Mouse (Mus musculus) megakaryocyte progenitor cell, adult 5-6 weeks (primary cell): ENCODE results near the gene Saysd1. TPM values are rescaled to one million over a fixed set of nuclear protein-coding genes. Genes with fewer than 3 reads are reported as not detected.

Experiments
- ATAC-seq: replicated peaks from 2 replicates; pipeline ENCODE4 v1.8.0; 2016; ENCODE audit warnings: mild to moderate bottlenecking, moderate TSS enrichment, inconsistent platforms; ENCODE audit not compliant: poor library complexity
- total RNA-seq, 2 experiments: library from RNA; stranded (forward) in 1 of 2; stranded (reverse) in 1 of 2; fragments of 157-497, 149-512 nt in 1 of 2; fragments of 200-1000 nt in 1 of 2; gene quantifications; 2 replicates each; pipeline versions ENCODE4 v1.2.3 to v1.2.4; 2015 to 2017

Gene Saysd1
- total RNA-seq, 2 experiments from 2014 or later, result 0.62 to 3.4 TPM

GRCm38 (mm10) chr14:20113189-20113961 lies 25.0 kb downstream of the Saysd1 start:
- ATAC-seq, result no peak

- no peak for ATAC-seq
These were observed 26.1 kb downstream of the Saysd1 start for GRCm38 (mm10) chr14:20112218-20112617.

GRCm38 (mm10) chr14:20110945-20111344 lies 27.4 kb downstream of the Saysd1 start:
- no peak for ATAC-seq

- no peak for ATAC-seq
These were observed 32.1 kb downstream of the Saysd1 start for GRCm38 (mm10) chr14:20106271-20106670.

GRCm38 (mm10) chr14:20103207-20103606 lies 35.1 kb downstream of the Saysd1 start:
- no peak for ATAC-seq

- ATAC-seq, result no peak
These were observed 40.3 kb downstream of the Saysd1 start for GRCm38 (mm10) chr14:20098061-20098460.

GRCm38 (mm10) chr14:20094942-20095341 lies 43.4 kb downstream of the Saysd1 start:
- ATAC-seq, result no peak

- ATAC-seq, result peak; percentile 76
These were observed 44.8 kb downstream of the Saysd1 start for GRCm38 (mm10) chr14:20093493-20093892.

GRCm38 (mm10) chr14:20084335-20084734 lies 54.0 kb downstream of the Saysd1 start:
- no peak for ATAC-seq

GRCm38 (mm10) chr14:20082536-20083325 lies 55.6 kb downstream of the Saysd1 start:
- ATAC-seq, result peak; percentile 96

GRCm38 (mm10) chr14:20081937-20082533 lies 56.3 kb downstream of the Saysd1 start:
- ATAC-seq, result no peak

- no peak for ATAC-seq
These were observed 57.2 kb downstream of the Saysd1 start for GRCm38 (mm10) chr14:20081084-20081483.

- ATAC-seq, result no peak
These were observed 61.2 kb downstream of the Saysd1 start for GRCm38 (mm10) chr14:20077181-20077580.

- no peak for ATAC-seq
These were observed 62.8 kb downstream of the Saysd1 start for GRCm38 (mm10) chr14:20075544-20075943.

GRCm38 (mm10) chr14:20074759-20075158 lies 63.6 kb downstream of the Saysd1 start:
- no peak for ATAC-seq

GRCm38 (mm10) chr14:20070629-20071028 lies 67.7 kb downstream of the Saysd1 start:
- 0 out of 2 replicates have a peak, but pooled peaks have one; percentile 59 for ATAC-seq

GRCm38 (mm10) chr14:20068365-20068764 lies 70.0 kb downstream of the Saysd1 start:
- 0 out of 2 replicates have a peak, but pooled peaks have one; percentile 32 for ATAC-seq

- ATAC-seq, result peak; percentile 99
These were observed 70.8 kb downstream of the Saysd1 start for GRCm38 (mm10) chr14:20067293-20068074.

- ATAC-seq, result no peak
These were observed 73.6 kb downstream of the Saysd1 start for GRCm38 (mm10) chr14:20064771-20065170.

GRCm38 (mm10) chr14:20048481-20048835 lies 89.9 kb downstream of the Saysd1 start:
- ATAC-seq, result no peak
